Mouse (Mus musculus) cortical plate, adult 2 months (tissue): ENCODE measurements around the gene Cpeb3.

Experiments used
- CTCF ChIP-seq: fragments of 200-500 bp; IDR thresholded peaks from 2 replicates; pipeline ENCODE4 v1.5.1; 2011; ENCODE audit warnings: mild to moderate bottlenecking, control low read depth, low read length; ENCODE audit not compliant: insufficient read depth; ENCODE audit errors: extremely low read depth
- POLR2A ChIP-seq: fragments of 200-500 bp; IDR thresholded peaks from 2 replicates; pipeline ENCODE4 v1.6.1; 2011; ENCODE audit warnings: mild to moderate bottlenecking, low read length, control low read depth; ENCODE audit not compliant: insufficient read depth; ENCODE audit errors: extremely low read depth

GRCm38 (mm10) chr19:37156040-37156439 is 52.4 kb downstream of the Cpeb3 start:
- TF ChIP-seq POLR2A = no peak
- no peak for TF ChIP-seq CTCF
